Mouse (Mus musculus): ENCODE measurements around the gene Mctp1.

DNA sequence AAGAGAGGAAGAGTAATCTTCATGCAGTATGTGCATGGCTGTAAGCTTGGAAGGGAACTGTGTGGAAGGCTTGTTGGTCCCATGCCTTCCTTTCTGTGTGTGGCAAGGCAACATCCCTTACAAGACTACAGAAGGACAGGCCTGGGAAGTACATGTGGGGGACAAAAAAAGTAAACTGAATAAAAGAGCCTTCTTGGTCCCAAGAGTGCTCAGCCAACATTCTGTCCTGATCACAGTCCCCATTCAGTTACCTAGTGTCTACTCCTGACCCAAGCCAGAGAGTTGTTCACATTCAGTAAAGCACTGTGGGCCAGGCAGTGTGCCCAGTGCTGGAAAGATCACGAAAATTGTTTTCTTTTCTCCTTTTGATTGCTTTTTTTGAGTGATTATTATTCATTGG lies 415.3 kb downstream of the Mctp1 start:
- TF ChIP-seq CTCF (IDR thresholded peaks at IDR 0.05; ENCODE audit: control insufficient read depth, insufficient read depth, insufficient replicate concordance, low read depth, low read length) (no peak), POLR2A (IDR thresholded peaks at IDR 0.05; ENCODE audit: control insufficient read depth, low read depth, low read length) (no peak)
